Mouse (Mus musculus): Measurements from ENCODE around the gene Glb1.

Glb1 gene

GRCm38 (mm10) chr9:114395258-114395657, 5.6 kb upstream of the Glb1 start:
- DNase-seq (ENCODE audit: low spot score), result no peak

GRCm38 (mm10) chr9:114399680-114400079, 1.2 kb upstream of the Glb1 start:
- no peak for DNase-seq (ENCODE audit: low spot score)

- no peak for DNase-seq (ENCODE audit: low spot score)
Observed at GRCm38 (mm10) chr9:114400588-114400948, 308 bp upstream of the Glb1 start.

- DNase-seq (ENCODE audit: low spot score), result peak; percentile 32
Observed at GRCm38 (mm10) chr9:114401685-114402080, 807 bp downstream of the Glb1 start.

GRCm38 (mm10) chr9:114407676-114408075, 6.8 kb downstream of the Glb1 start:
- DNase-seq (ENCODE audit: low spot score), result no peak

GRCm38 (mm10) chr9:114410313-114410862, 9.5 kb downstream of the Glb1 start:
- DNase-seq (ENCODE audit: low spot score), result no peak

- DNase-seq (ENCODE audit: low spot score), result no peak
Observed at GRCm38 (mm10) chr9:114411295-114411694, 10.4 kb downstream of the Glb1 start.

GRCm38 (mm10) chr9:114412406-114412805, 11.5 kb downstream of the Glb1 start:
- DNase-seq (ENCODE audit: low spot score), result no peak

- no peak for DNase-seq (ENCODE audit: low spot score)
Observed at GRCm38 (mm10) chr9:114413866-114414265, 13.0 kb downstream of the Glb1 start.

- no peak for DNase-seq (ENCODE audit: low spot score)
Observed at GRCm38 (mm10) chr9:114415701-114416100, 14.8 kb downstream of the Glb1 start.

- no peak for DNase-seq (ENCODE audit: low spot score)
Observed at GRCm38 (mm10) chr9:114416646-114417517, 16.0 kb downstream of the Glb1 start.

- no peak for DNase-seq (ENCODE audit: low spot score)
Observed at GRCm38 (mm10) chr9:114418187-114418586, 17.3 kb downstream of the Glb1 start.

- DNase-seq (ENCODE audit: low spot score), result no peak
Observed at GRCm38 (mm10) chr9:114420443-114420842, 19.6 kb downstream of the Glb1 start.

- no peak for DNase-seq (ENCODE audit: low spot score)
Observed at GRCm38 (mm10) chr9:114421045-114421444, 20.2 kb downstream of the Glb1 start.

- no peak for DNase-seq (ENCODE audit: low spot score)
Observed at GRCm38 (mm10) chr9:114421797-114422196, 20.9 kb downstream of the Glb1 start.

GRCm38 (mm10) chr9:114425576-114425975, 24.7 kb downstream of the Glb1 start:
- no peak for DNase-seq (ENCODE audit: low spot score)

GRCm38 (mm10) chr9:114426201-114426600, 25.3 kb downstream of the Glb1 start:
- no peak for DNase-seq (ENCODE audit: low spot score)

GRCm38 (mm10) chr9:114427425-114427824, 26.5 kb downstream of the Glb1 start:
- DNase-seq (ENCODE audit: low spot score), result no peak

GRCm38 (mm10) chr9:114428103-114428834, 27.4 kb downstream of the Glb1 start:
- DNase-seq (ENCODE audit: low spot score), result no peak

- DNase-seq (ENCODE audit: low spot score), result no peak
Observed at GRCm38 (mm10) chr9:114435668-114436067, 34.8 kb downstream of the Glb1 start.

- no peak for DNase-seq (ENCODE audit: low spot score)
Observed at GRCm38 (mm10) chr9:114440548-114440947, 39.7 kb downstream of the Glb1 start.

- no peak for DNase-seq (ENCODE audit: low spot score)
Observed at GRCm38 (mm10) chr9:114442225-114442624, 41.3 kb downstream of the Glb1 start.

GRCm38 (mm10) chr9:114442893-114443292, 42.0 kb downstream of the Glb1 start:
- no peak for DNase-seq (ENCODE audit: low spot score)
